Mouse (Mus musculus) lung, postnatal 0 days (tissue): Measurements from ENCODE around the gene Emc10.

ENCODE experiments used
- CTCF ChIP-seq: IDR thresholded peaks from 2 replicates; pipeline ENCODE4 v1.5.1; 2016; ENCODE audit warnings: antibody characterized with exemption, mild to moderate bottlenecking
- EP300 ChIP-seq: IDR thresholded peaks from 2 replicates; pipeline ENCODE4 v1.6.1; 2016; ENCODE audit warnings: antibody characterized with exemption, mild to moderate bottlenecking, control low read depth

- no peak for TF ChIP-seq EP300
- no peak for TF ChIP-seq CTCF
Observed at GRCm38 (mm10) chr7:44491391-44491790, 4.9 kb downstream of the Emc10 start.
